Mouse (Mus musculus) MEL (cell line): ENCODE results near the gene Prkd2. TPM values are rescaled to one million over a fixed set of nuclear protein-coding genes. Genes with fewer than 3 reads are reported as not detected.

Source experiments
- DNase-seq: peaks from one replicate; pipeline ENCODE4 v3.0.0; 2011; ENCODE audit warnings: low read depth, low spot score
- H3K27ac ChIP-seq: 2 replicates; pipeline ENCODE4 v1.5.1; 2012; ENCODE audit warnings: low read depth, mild to moderate bottlenecking, control low read depth, low read length, moderate library complexity; ENCODE audit not compliant: control insufficient read depth
- H3K27me3 ChIP-seq, 2 experiments: fragments of 150-350 bp in 1 of 2; sonication (generic) in 1 of 2; 2 replicates each; pipeline ENCODE4 v1.6.1; 2012; ENCODE audit warnings: low read length in 2 of 2, mild to moderate bottlenecking in 2 of 2, improper control_type of control experiment in 1 of 2, moderate library complexity in 1 of 2; ENCODE audit not compliant: insufficient read depth in 2 of 2, control insufficient read depth in 1 of 2
- H3K36me3 ChIP-seq, 2 experiments: 2 replicates each; pipeline ENCODE4 v1.6.1; 2012 to 2014; ENCODE audit warnings: low read length in 2 of 2, improper control_type of control experiment in 1 of 2, inconsistent platforms in 1 of 2, mild to moderate bottlenecking in 1 of 2; ENCODE audit not compliant: insufficient read depth in 2 of 2, control insufficient read depth in 1 of 2
- H3K4me1 ChIP-seq, 2 experiments: fragments of 150-350 bp in 1 of 2; sonication (generic) in 1 of 2; 2 replicates each; pipeline ENCODE4 v1.6.1; 2012; ENCODE audit warnings: low read length in 2 of 2, improper control_type of control experiment in 1 of 2, mild to moderate bottlenecking in 1 of 2; ENCODE audit not compliant: insufficient read depth in 2 of 2, control insufficient read depth in 1 of 2
- H3K4me3 ChIP-seq, 2 experiments: fragments of 150-350 bp in 1 of 2; sonication (generic) in 1 of 2; 2 replicates each; pipeline ENCODE4 v1.5.1; 2012; ENCODE audit warnings: low read depth in 2 of 2, low read length in 2 of 2, mild to moderate bottlenecking in 2 of 2, moderate library complexity in 2 of 2, control low read depth in 1 of 2, improper control_type of control experiment in 1 of 2; ENCODE audit not compliant: control insufficient read depth in 1 of 2, insufficient read depth in 1 of 2
- H3K79me2 ChIP-seq: 2 replicates; pipeline ENCODE4 v1.6.1; 2012; ENCODE audit warnings: mild to moderate bottlenecking, low read length, moderate library complexity; ENCODE audit not compliant: control insufficient read depth, poor library complexity, insufficient read depth
- H3K9ac ChIP-seq: 2 replicates; pipeline ENCODE4 v1.6.1; 2012; ENCODE audit warnings: low read depth, mild to moderate bottlenecking, control low read depth, low read length, moderate library complexity; ENCODE audit not compliant: control insufficient read depth, poor library complexity, severe bottlenecking
- H3K9me3 ChIP-seq: fragments of 150-350 bp; sonication (generic); replicated peaks from 2 replicates; pipeline ENCODE4 v1.6.1; 2012; ENCODE audit warnings: mild to moderate bottlenecking, low read length, improper control_type of control experiment, moderate library complexity; ENCODE audit not compliant: insufficient read depth
- CHD1 ChIP-seq: IDR thresholded peaks from 2 replicates; pipeline ENCODE4 v1.6.1; 2012; ENCODE audit warnings: low read depth, mild to moderate bottlenecking, inconsistent platforms, low read length, improper control_type of control experiment
- CHD2 ChIP-seq: IDR thresholded peaks from 2 replicates; pipeline ENCODE4 v1.6.1; 2011; ENCODE audit warnings: low read length, improper control_type of control experiment
- E2F4 ChIP-seq: IDR thresholded peaks from 2 replicates; pipeline ENCODE4 v1.6.1; 2011; ENCODE audit warnings: low read depth, low read length, improper control_type of control experiment, borderline replicate concordance
- ETS1 ChIP-seq: IDR thresholded peaks from 2 replicates; pipeline ENCODE4 v1.6.1; 2012; ENCODE audit warnings: low read depth, mild to moderate bottlenecking, inconsistent platforms, low read length, improper control_type of control experiment, moderate library complexity
- JUND ChIP-seq: IDR thresholded peaks from 2 replicates; pipeline ENCODE4 v1.6.1; 2011; ENCODE audit warnings: low read depth, mild to moderate bottlenecking, improper control_type of control experiment, low read length
- MAFK ChIP-seq: IDR thresholded peaks from 2 replicates; pipeline ENCODE4 v1.6.1; 2011; ENCODE audit warnings: low read depth, mild to moderate bottlenecking, low read length, improper control_type of control experiment, borderline replicate concordance
- MAX ChIP-seq: IDR thresholded peaks from 2 replicates; pipeline ENCODE4 v1.6.1; 2011; ENCODE audit warnings: low read length, improper control_type of control experiment
- MAZ ChIP-seq: IDR thresholded peaks from 2 replicates; pipeline ENCODE4 v1.6.1; 2012; ENCODE audit warnings: low read depth, mild to moderate bottlenecking, inconsistent platforms, low read length, improper control_type of control experiment
- MYB ChIP-seq: IDR thresholded peaks from 2 replicates; pipeline ENCODE4 v1.6.1; 2011; ENCODE audit warnings: mild to moderate bottlenecking, low read depth, low read length, improper control_type of control experiment
- MYC ChIP-seq: IDR thresholded peaks from 2 replicates; pipeline ENCODE4 v1.6.1; 2011; ENCODE audit warnings: low read depth, mild to moderate bottlenecking, low read length, improper control_type of control experiment, moderate library complexity
- NRF1 ChIP-seq: IDR thresholded peaks from 2 replicates; pipeline ENCODE4 v1.6.1; 2014; ENCODE audit warnings: low read depth, mild to moderate bottlenecking, inconsistent platforms, low read length, improper control_type of control experiment, moderate library complexity; ENCODE audit not compliant: poor library complexity, insufficient read depth, severe bottlenecking
- POLR2A ChIP-seq, 2 experiments: IDR thresholded peaks; 2 replicates each; pipeline ENCODE4 v1.6.1; 2011 to 2012; ENCODE audit warnings: low read length in 2 of 2, mild to moderate bottlenecking in 2 of 2, control low read depth in 1 of 2, improper control_type of control experiment in 1 of 2, low read depth in 1 of 2, moderate library complexity in 1 of 2; ENCODE audit not compliant: control insufficient read depth in 1 of 2, insufficient read depth in 1 of 2, poor library complexity in 1 of 2
- POLR2AphosphoS5 ChIP-seq: IDR thresholded peaks from 2 replicates; pipeline ENCODE4 v1.6.1; 2012; ENCODE audit warnings: low read depth, borderline replicate concordance, mild to moderate bottlenecking, inconsistent platforms, low read length, moderate library complexity, mixed read lengths
- RAD21 ChIP-seq: IDR thresholded peaks from 2 replicates; pipeline ENCODE4 v1.6.1; 2011; ENCODE audit warnings: mild to moderate bottlenecking, low read depth, low read length, improper control_type of control experiment
- RCOR1 ChIP-seq: IDR thresholded peaks from 2 replicates; pipeline ENCODE4 v1.6.1; 2012; ENCODE audit warnings: low read depth, mild to moderate bottlenecking, inconsistent platforms, low read length, improper control_type of control experiment
- SMC3 ChIP-seq: IDR thresholded peaks from 2 replicates; pipeline ENCODE4 v1.6.1; 2011; ENCODE audit warnings: low read depth, low read length, improper control_type of control experiment
- TAL1 ChIP-seq: IDR thresholded peaks from 2 replicates; pipeline ENCODE4 v1.6.1; 2012; ENCODE audit warnings: mild to moderate bottlenecking, inconsistent platforms, low read length, moderate library complexity, mixed read lengths
- TBP ChIP-seq: IDR thresholded peaks from 2 replicates; pipeline ENCODE4 v1.8.0; 2011; ENCODE audit warnings: low read depth, low read length, improper control_type of control experiment
- TCF12 ChIP-seq: IDR thresholded peaks from 2 replicates; pipeline ENCODE4 v1.6.1; 2014; ENCODE audit warnings: low read depth, mild to moderate bottlenecking, inconsistent platforms, low read length, improper control_type of control experiment, moderate library complexity
- UBTF ChIP-seq: IDR thresholded peaks from 2 replicates; pipeline ENCODE4 v1.6.1; 2012; ENCODE audit warnings: low read depth, mild to moderate bottlenecking, inconsistent platforms, low read length, improper control_type of control experiment, moderate library complexity, borderline replicate concordance; ENCODE audit not compliant: insufficient read depth
- ZC3H11A ChIP-seq: IDR thresholded peaks from 2 replicates; pipeline ENCODE4 v1.6.1; 2012; ENCODE audit warnings: low read depth, mild to moderate bottlenecking, inconsistent platforms, low read length, improper control_type of control experiment
- ZNF384 ChIP-seq: IDR thresholded peaks from 2 replicates; pipeline ENCODE4 v1.6.1; 2012; ENCODE audit warnings: low read depth, mild to moderate bottlenecking, inconsistent platforms, low read length, improper control_type of control experiment
- polyA plus RNA-seq, 2 experiments: library from polyadenylated mRNA; stranded (reverse) in 1 of 2; unstranded in 1 of 2; fragments of >175 nt in 1 of 2; fragments of >200 nt in 1 of 2; gene quantifications; 2 replicates each; pipeline versions ENCODE4 v1.2.1 to v1.2.4; 2012; ENCODE audit warnings: low replicate concordance in 2 of 2, low read depth in 1 of 2; ENCODE audit not compliant: insufficient read length in 2 of 2, insufficient read depth in 1 of 2, missing spikeins in 1 of 2
- total RNA-seq: library from RNA; depleted of rRNA; stranded (reverse); fragments of 300-350 nt; gene quantifications from 2 replicates; pipeline ENCODE4 v1.2.3, GENCODE M21; 2012

Prkd2 gene
- total and polyA plus RNA-seq, 3 experiments = 2.9 to 8.7 TPM; not detected in 1

DNA sequence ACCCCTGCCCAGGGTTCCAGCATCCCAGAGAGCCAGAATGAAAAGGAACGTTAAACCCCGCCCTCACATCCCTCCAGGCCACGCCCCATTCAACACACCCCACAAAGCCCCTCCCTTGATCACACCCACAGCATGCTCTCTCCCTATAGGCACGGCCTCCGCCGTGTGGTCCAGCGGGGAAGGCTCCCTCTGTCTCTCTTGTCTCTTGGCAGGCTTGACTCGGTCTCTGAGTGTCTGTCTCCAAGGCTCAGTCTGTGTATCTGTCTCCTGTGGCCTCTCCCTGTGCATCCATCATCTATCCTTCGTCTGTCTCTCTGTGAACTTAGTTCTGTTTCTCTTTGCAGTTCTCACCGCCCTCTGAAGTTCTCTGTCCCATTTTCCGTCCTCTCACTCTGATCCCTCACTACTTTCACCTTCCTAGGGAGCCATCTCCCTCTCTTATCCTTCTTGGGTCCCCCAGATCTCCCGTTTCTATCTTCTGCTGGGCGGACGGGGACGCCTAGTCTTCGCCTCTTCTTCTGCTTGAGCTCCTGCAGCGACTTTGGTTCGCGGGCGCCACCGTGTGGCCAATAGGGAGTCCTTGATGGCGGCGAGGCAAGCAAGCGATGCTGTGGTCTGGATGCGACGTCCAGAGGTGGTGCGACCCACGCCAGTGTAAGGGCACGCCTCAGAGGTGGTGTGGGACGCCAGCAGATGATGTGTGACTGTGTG is 49.1 kb downstream of the Prkd2 start, which contains the start of gene Gng8 (continued):
- TF ChIP-seq NRF1 (no peak), MAX (no peak), TBP (no peak)

DNA sequence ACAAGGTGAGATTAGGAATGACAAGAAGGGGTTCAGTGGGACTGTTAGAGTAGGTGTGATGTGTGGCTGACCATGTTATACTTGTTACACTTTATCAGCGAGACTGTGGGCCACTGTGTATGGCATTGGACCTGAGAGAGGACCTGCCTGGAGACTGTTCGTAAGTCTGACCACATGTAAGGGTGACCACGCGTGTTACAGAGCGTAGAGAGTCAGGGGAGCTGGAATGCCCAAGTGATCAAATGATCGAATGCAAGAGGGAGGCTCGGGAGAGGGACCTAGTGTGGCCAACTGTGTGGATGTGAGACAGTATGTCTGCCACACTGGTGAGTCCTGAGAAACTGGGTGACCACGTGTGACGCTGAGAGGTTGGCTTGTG is 49.6 kb downstream of the Prkd2 start:
- H3K9me3 ChIP-seq = no peaks in the 10 kb centered on the region
- H3K27me3 ChIP-seq = no peaks in the 10 kb centered on the region
- no peak for TF ChIP-seq TAL1
- no peak for TF ChIP-seq SMC3
- TF ChIP-seq RAD21 = no peak
- TF ChIP-seq CHD2 = no peak
- TF ChIP-seq ETS1 = no peak
- no peak for TF ChIP-seq POLR2AphosphoS5
- TF ChIP-seq MAFK = no peak
- no peak for TF ChIP-seq NRF1
- TF ChIP-seq MYC = no peak
- TF ChIP-seq MAZ = no peak
- no peak overlapping the region for H3K27ac ChIP-seq
- H3K4me3 ChIP-seq = peak overlapping the region in 1 of 2 experiments; percentile 33; a peak in 2 of 4 replicates
- no peak for DNase-seq
- H3K4me1 ChIP-seq = peaks cover 0 to 10% of the 10 kb centered on the region in 2 experiments; a peak in 2 of 4 replicates
- H3K36me3 ChIP-seq = no peaks in the 10 kb centered on the region
- H3K9ac ChIP-seq = peak overlapping the region; percentile 31
- no peaks in the 10 kb centered on the region for H3K79me2 ChIP-seq

DNA sequence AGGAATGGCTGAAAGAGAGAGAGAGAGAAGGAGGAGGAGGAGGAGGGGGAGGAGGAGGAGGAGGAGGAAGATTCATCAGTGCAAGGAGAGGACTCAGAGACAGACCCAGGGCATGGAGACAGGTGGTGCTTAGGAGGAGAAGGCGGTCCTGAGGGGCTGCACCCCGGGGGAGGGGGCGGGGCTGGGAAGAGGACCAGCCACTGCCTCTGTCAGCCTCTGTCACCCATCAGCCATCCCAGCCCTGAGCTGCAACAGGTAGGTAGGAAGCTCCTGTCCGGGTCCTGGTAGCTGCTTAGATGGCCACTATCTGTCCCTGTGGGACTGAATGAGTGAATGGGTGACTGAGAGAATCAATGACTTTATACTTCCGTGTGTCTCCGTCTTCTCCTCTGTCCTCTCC is 50.9 kb downstream of the Prkd2 start:
- Histone ChIP-seq H3K27me3 (no peaks in the 10 kb centered on the region), H3K79me2 (no peaks in the 10 kb centered on the region), H3K4me1 (peaks cover 0 to 10% of the 10 kb centered on the region in 2 experiments; a peak in 2 of 4 replicates), H3K9me3 (no peaks in the 10 kb centered on the region), H3K36me3 (no peaks in the 10 kb centered on the region), H3K4me3 (no peak overlapping the region), H3K9ac (no peak overlapping the region), H3K27ac (no peak overlapping the region)
- DNase-seq = no peak
- TF ChIP-seq JUND = no peak
- TF ChIP-seq ETS1 = no peak
- TF ChIP-seq TCF12 = no peak
- TF ChIP-seq POLR2A (IDR thresholded peaks at IDR 0.05; ENCODE audit: control insufficient read depth in 1 of 2, insufficient read depth in 1 of 2, low read depth in 1 of 2, low read length in 2 of 2, poor library complexity in 1 of 2) = no peak
- no peak for TF ChIP-seq ZC3H11A
- TF ChIP-seq CHD2 = no peak
- no peak for TF ChIP-seq MAFK
- no peak for TF ChIP-seq UBTF
- no peak for TF ChIP-seq MAZ
- TF ChIP-seq E2F4 = no peak
- no peak for TF ChIP-seq MAX
- no peak for TF ChIP-seq MYC
- TF ChIP-seq MYB = no peak
- no peak for TF ChIP-seq RCOR1
- no peak for TF ChIP-seq CHD1
- TF ChIP-seq ZNF384 = no peak
- TF ChIP-seq RAD21 = no peak
